Mouse (Mus musculus) CH12.LX (cell line): ENCODE measurements at regions not wholly inside any gene's neighbourhood (a gene's known extent, or its start where the extent isn't known, plus 50 kb on each side); places are given as distances from the start of the nearest gene placed in this dataset.

ENCODE experiments used
- DNase-seq: peaks from one replicate; pipeline ENCODE4 v3.0.0-alpha.2; 2013; ENCODE audit errors: extremely low read depth
- H3K27ac ChIP-seq: 2 replicates; pipeline ENCODE4 v1.5.1; 2012; ENCODE audit warnings: low read depth, mild to moderate bottlenecking, control low read depth, moderate library complexity; ENCODE audit not compliant: insufficient read depth
- H3K27me3 ChIP-seq: replicated peaks from 2 replicates; pipeline ENCODE3; 2012; ENCODE audit warnings: inconsistent platforms
- H3K36me3 ChIP-seq, 2 experiments: replicated peaks in 1 of 2; 2 replicates each; pipeline versions ENCODE3 to v1.6.1; 2012; ENCODE audit warnings: inconsistent platforms in 1 of 2, low read length in 1 of 2, mild to moderate bottlenecking in 1 of 2, mixed read lengths in 1 of 2, moderate library complexity in 1 of 2; ENCODE audit not compliant: control insufficient read depth in 1 of 2, insufficient read depth in 1 of 2
- H3K4me1 ChIP-seq, 2 experiments: 2 replicates each; pipeline ENCODE4 v1.6.1; 2012; ENCODE audit warnings: inconsistent platforms in 1 of 2, moderate library complexity in 1 of 2; ENCODE audit not compliant: insufficient read depth in 2 of 2, control insufficient read depth in 1 of 2
- H3K4me2 ChIP-seq: 2 replicates; pipeline ENCODE4 v1.6.1; 2012; ENCODE audit warnings: low read depth, mild to moderate bottlenecking, control low read depth; ENCODE audit not compliant: poor library complexity, insufficient read depth, severe bottlenecking
- H3K4me3 ChIP-seq, 3 experiments: fragments of 150-350 bp in 1 of 3; sonication (generic) in 1 of 3; replicated peaks in 1 of 3; 2 replicates each; pipeline versions ENCODE3 to v1.5.1; 2011 to 2012; ENCODE audit warnings: low read depth in 2 of 3, low read length in 2 of 3, mild to moderate bottlenecking in 2 of 3, moderate library complexity in 2 of 3, control low read depth in 1 of 3, improper control_type of control experiment in 1 of 3, inconsistent platforms in 1 of 3, mixed read lengths in 1 of 3; ENCODE audit not compliant: poor library complexity in 1 of 3
- H3K79me2 ChIP-seq: replicated peaks from 2 replicates; pipeline ENCODE4 v1.6.1; 2012; ENCODE audit warnings: mild to moderate bottlenecking, moderate library complexity; ENCODE audit not compliant: control insufficient read depth, poor library complexity, insufficient read depth, severe bottlenecking; ENCODE audit errors: extremely low read depth
- H3K9ac ChIP-seq: 2 replicates; pipeline ENCODE4 v1.6.1; 2012; ENCODE audit warnings: low read depth, mild to moderate bottlenecking, control low read depth, moderate library complexity; ENCODE audit not compliant: insufficient read depth
- H3K9me3 ChIP-seq: replicated peaks from 2 replicates; pipeline ENCODE3; 2012; ENCODE audit warnings: low read length, inconsistent platforms, mixed read lengths
- MAFK ChIP-seq: IDR thresholded peaks from 2 replicates; pipeline ENCODE4 v1.6.1; 2011; ENCODE audit warnings: low read length, improper control_type of control experiment; ENCODE audit not compliant: insufficient replicate concordance
- SMC3 ChIP-seq: IDR thresholded peaks from 2 replicates; pipeline ENCODE4 v1.6.1; 2011; ENCODE audit warnings: low read depth, low read length, improper control_type of control experiment
- dilution Hi-C: fragments of 300-500 bp; cut with MboI; formaldehyde crosslinking; loops from 2 replicates; pipeline ENCODE4 v1.14.3; 2020; ENCODE audit warnings: low sequenced_read_pairs; ENCODE audit not compliant: extremely low pct_unique_long_range_greater_than_20kb, extremely low pct_ligation_motif_present
- in situ Hi-C: fragments of 300-500 bp; cut with MboI; formaldehyde crosslinking; loops from 3 replicates; pipeline ENCODE4 v1.14.3; 2019; ENCODE audit warnings: low sequenced_read_pairs, low pct_ligation_motif_present, low pct_unique_long_range_greater_than_20kb, mixed read lengths

GRCm38 (mm10) chr8:74071484-74071883, 718.1 kb upstream of the Large1 start:
- no peaks in the 10 kb centered on the region for H3K79me2 ChIP-seq
- no peak overlapping the region for H3K27ac ChIP-seq
- H3K4me3 ChIP-seq, result no peak overlapping the region
- dilution Hi-C loops, result no loop called here
- DNase-seq, result no peak
- H3K36me3 ChIP-seq, result no peaks in the 10 kb centered on the region
- H3K4me1 ChIP-seq, result no peaks in the 10 kb centered on the region
- H3K27me3 ChIP-seq, result no peaks in the 10 kb centered on the region
- H3K4me2 ChIP-seq, result no peak overlapping the region
- H3K9ac ChIP-seq, result no peak overlapping the region
- in situ Hi-C loops, result no loop called here
- TF ChIP-seq SMC3 (no peak), MAFK (peak; percentile 60; the same call in 1 of the 2 replicates)
- TF ChIP-seq, all 38 proteins: peak for 1
- H3K9me3 ChIP-seq, result peaks cover 26% of the 10 kb centered on the region
